Mouse (Mus musculus) brain, adult 10 weeks (tissue): ENCODE data around the gene Mmp1b. TPM values are rescaled to one million over a fixed set of nuclear protein-coding genes. Genes with fewer than 3 reads are reported as not detected.

Experiments
- polyA plus RNA-seq: library from polyadenylated mRNA; stranded (reverse); fragments of 350-450 nt; fragmentation: Illumina TruSeq; extraction: RNeasy Lipid Tissue Mini Kit (QIAGEN cat#74804); gene quantifications from one replicate; pipeline ENCODE4 v1.2.3, GENCODE M21; 2015; ENCODE audit warnings: low read depth, low replicate concordance

The Mmp1b gene
- polyA plus RNA-seq, result not detected

GRCm38 (mm10) chr9:7387947-7388346 is at the start of gene Mmp1b:
Mmp1b (minus strand) TSS chr9:7388047.

GRCm38 (mm10) chr9:7344107-7344506 is 43.7 kb downstream of the Mmp1b start, which contains the start of gene Mmp12:
Mmp12 (plus strand) TSS chr9:7344381.

Other genes with a start within 250 kb of the Mmp1b start
- 9.3 TPM for gene Dync2h1, start 203.6 kb downstream of the Mmp1b start, polyA plus RNA-seq
- 73.0 TPM for gene Dcun1d5, start 203.5 kb downstream of the Mmp1b start, polyA plus RNA-seq
- gene Mmp13, start 115.5 kb downstream of the Mmp1b start, polyA plus RNA-seq, result not detected
- gene Mmp12, start 43.7 kb downstream of the Mmp1b start, polyA plus RNA-seq, result not detected
- gene Mmp3, start 57.8 kb upstream of the Mmp1b start, polyA plus RNA-seq, result not detected
- gene Mmp10, start 114.3 kb upstream of the Mmp1b start, polyA plus RNA-seq, result not detected
- not detected for gene Mmp8, start 170.4 kb upstream of the Mmp1b start, polyA plus RNA-seq
- gene Mmp27, start 183.3 kb upstream of the Mmp1b start, polyA plus RNA-seq, result not detected
- not detected for gene Mmp20, start 240.2 kb upstream of the Mmp1b start, polyA plus RNA-seq